Mouse (Mus musculus) midbrain, embryonic 13.5 days (tissue): Measurements from ENCODE around the gene Gm11011. TPM values are rescaled to one million over a fixed set of nuclear protein-coding genes. Genes with fewer than 3 reads are reported as not detected.

Experiments
- ATAC-seq: fragments of 200-750 bp; cut with Nextera tagmentation; 2 replicates; pipeline ENCODE4 v1.8.0; 2017; ENCODE audit warnings: mild to moderate bottlenecking, moderate TSS enrichment, moderate library complexity
- H3K27ac ChIP-seq: fragments of 300-500 bp; sonication (generic); 2 replicates; pipeline ENCODE4 v1.5.1; 2015; ENCODE audit warnings: inconsistent platforms, mild to moderate bottlenecking, moderate library complexity
- H3K27me3 ChIP-seq: fragments of 300-500 bp; sonication (generic); 2 replicates; pipeline ENCODE4 v1.6.1; 2015; ENCODE audit warnings: mild to moderate bottlenecking, inconsistent platforms
- H3K36me3 ChIP-seq: fragments of 300-500 bp; sonication (generic); 2 replicates; pipeline ENCODE4 v1.6.1; 2015; ENCODE audit warnings: mild to moderate bottlenecking, inconsistent platforms
- H3K4me1 ChIP-seq: fragments of 300-500 bp; sonication (generic); replicated peaks from 2 replicates; pipeline ENCODE4 v1.6.1; 2015; ENCODE audit warnings: inconsistent platforms
- H3K4me2 ChIP-seq: fragments of 300-500 bp; sonication (generic); replicated peaks from 2 replicates; pipeline ENCODE4 v1.6.1; 2015; ENCODE audit warnings: moderate library complexity, mild to moderate bottlenecking, inconsistent platforms
- H3K4me3 ChIP-seq: fragments of 300-500 bp; sonication (generic); replicated peaks from 2 replicates; pipeline ENCODE4 v1.5.1; 2015; ENCODE audit warnings: mild to moderate bottlenecking, inconsistent platforms
- H3K9ac ChIP-seq: fragments of 300-500 bp; sonication (generic); replicated peaks from 2 replicates; pipeline ENCODE4 v1.6.1; 2015; ENCODE audit warnings: mild to moderate bottlenecking, inconsistent platforms
- H3K9me3 ChIP-seq: fragments of 300-500 bp; sonication (generic); 2 replicates; pipeline ENCODE4 v1.6.1; 2016; ENCODE audit warnings: mild to moderate bottlenecking, inconsistent platforms
- WGBS: fragments of 180-500 bp; shearing (Covaris S2); methylation state at CpG from one replicate; pipeline ENCODE4 v1.1.7; 2015; 5-methylcytosine and 5-hydroxymethylcytosine counted together
- polyA plus RNA-seq: library from polyadenylated mRNA; unstranded; fragments of >200 nt; fragmentation: Nextera tagmentation; extraction: Ambion mirVana; gene quantifications from 2 replicates; pipeline ENCODE4 v1.2.1, GENCODE M21; 2015

Gene Gm11011
- polyA plus RNA-seq, 1 experiment from 2014 or later: not detected

- H3K27ac ChIP-seq: no peak overlapping the region
- H3K4me3 ChIP-seq: no peak overlapping the region
- H3K9ac ChIP-seq: no peak overlapping the region
- 80% methylated on average over 8 of the region's 8 CpGs for WGBS
- no peaks in the 10 kb centered on the region for H3K9me3 ChIP-seq
- H3K27me3 ChIP-seq: no peaks in the 10 kb centered on the region
- H3K4me1 ChIP-seq: peaks cover 8% of the 10 kb centered on the region
- H3K4me2 ChIP-seq: no peak overlapping the region
- no peaks in the 10 kb centered on the region for H3K36me3 ChIP-seq
- ATAC-seq: no peak
Observed at GRCm38 (mm10) chr2:169610882-169611281, 23.3 kb upstream of the Gm11011 start.

GRCm38 (mm10) chr2:169609956-169610355 lies 22.4 kb upstream of the Gm11011 start:
- Histone ChIP-seq H3K27ac (no peak overlapping the region), H3K4me3 (no peak overlapping the region), H3K4me1 (peaks cover 8% of the 10 kb centered on the region), H3K9me3 (no peaks in the 10 kb centered on the region), H3K27me3 (no peaks in the 10 kb centered on the region), H3K36me3 (no peaks in the 10 kb centered on the region), H3K9ac (no peak overlapping the region), H3K4me2 (no peak overlapping the region)
- ATAC-seq: no peak
- WGBS: 68% methylated on average over 13 of the region's 13 CpGs

GRCm38 (mm10) chr2:169607787-169608186 lies 20.2 kb upstream of the Gm11011 start:
- Histone ChIP-seq H3K27ac (no peak overlapping the region), H3K36me3 (no peaks in the 10 kb centered on the region), H3K9ac (no peak overlapping the region), H3K4me2 (no peak overlapping the region), H3K4me1 (peaks cover 8% of the 10 kb centered on the region), H3K27me3 (0 out of 2 replicates have a peak, but pooled peaks cover 2% of the 10 kb centered on the region), H3K4me3 (no peak overlapping the region), H3K9me3 (no peaks in the 10 kb centered on the region)
- 74% methylated on average over 2 of the region's 2 CpGs for WGBS
- no peak for ATAC-seq

GRCm38 (mm10) chr2:169606901-169607678 lies 19.5 kb upstream of the Gm11011 start:
- ATAC-seq: no peak
- peaks cover 7% of the 10 kb centered on the region for H3K4me1 ChIP-seq
- 0 out of 2 replicates have a peak, but pooled peaks cover 2% of the 10 kb centered on the region for H3K27me3 ChIP-seq
- H3K4me3 ChIP-seq: no peak overlapping the region
- 85% methylated on average over 13 of the region's 13 CpGs for WGBS
- H3K9ac ChIP-seq: no peak overlapping the region
- H3K36me3 ChIP-seq: no peaks in the 10 kb centered on the region
- H3K4me2 ChIP-seq: no peak overlapping the region
- no peaks in the 10 kb centered on the region for H3K9me3 ChIP-seq
- no peak overlapping the region for H3K27ac ChIP-seq

GRCm38 (mm10) chr2:169600163-169600562 lies 12.6 kb upstream of the Gm11011 start:
- ATAC-seq: no peak
- Histone ChIP-seq H3K4me3 (no peak overlapping the region), H3K4me1 (peaks cover 5% of the 10 kb centered on the region; the same call in 1 of the 2 replicates), H3K27ac (no peak overlapping the region), H3K27me3 (0 out of 2 replicates have a peak, but pooled peaks cover 2% of the 10 kb centered on the region), H3K4me2 (no peak overlapping the region), H3K9me3 (no peaks in the 10 kb centered on the region), H3K36me3 (no peaks in the 10 kb centered on the region), H3K9ac (no peak overlapping the region)
- 78% methylated on average over 6 of the region's 6 CpGs for WGBS

- 89% methylated on average over 4 of the region's 4 CpGs for WGBS
- no peaks in the 10 kb centered on the region for H3K36me3 ChIP-seq
- H3K27me3 ChIP-seq: 0 out of 2 replicates have a peak, but pooled peaks cover 2% of the 10 kb centered on the region
- H3K4me3 ChIP-seq: no peak overlapping the region
- H3K9ac ChIP-seq: no peak overlapping the region
- no peak for ATAC-seq
- H3K4me2 ChIP-seq: no peak overlapping the region
- no peak overlapping the region for H3K27ac ChIP-seq
- H3K4me1 ChIP-seq: peaks cover 5% of the 10 kb centered on the region; the same call in 1 of the 2 replicates
- no peaks in the 10 kb centered on the region for H3K9me3 ChIP-seq
Observed at GRCm38 (mm10) chr2:169599591-169599990, 12.0 kb upstream of the Gm11011 start.

- Histone ChIP-seq H3K9ac (no peak overlapping the region), H3K4me1 (peaks cover 5% of the 10 kb centered on the region; the same call in 1 of the 2 replicates), H3K4me3 (no peak overlapping the region), H3K27me3 (no peaks in the 10 kb centered on the region), H3K4me2 (no peak overlapping the region), H3K27ac (no peak overlapping the region), H3K9me3 (no peaks in the 10 kb centered on the region), H3K36me3 (no peaks in the 10 kb centered on the region)
- 79% methylated on average over 8 of the region's 8 CpGs for WGBS
- ATAC-seq: no peak
Observed at GRCm38 (mm10) chr2:169597971-169598370, 10.4 kb upstream of the Gm11011 start.

GRCm38 (mm10) chr2:169597357-169597756 lies 9.8 kb upstream of the Gm11011 start:
- H3K4me3 ChIP-seq: no peak overlapping the region
- no peak overlapping the region for H3K9ac ChIP-seq

GRCm38 (mm10) chr2:169593742-169594141 lies 6.2 kb upstream of the Gm11011 start:
- Histone ChIP-seq H3K27ac (no peak overlapping the region), H3K9ac (no peak overlapping the region), H3K4me3 (no peak overlapping the region), H3K27me3 (no peaks in the 10 kb centered on the region), H3K9me3 (no peaks in the 10 kb centered on the region), H3K36me3 (no peaks in the 10 kb centered on the region), H3K4me2 (no peak overlapping the region), H3K4me1 (peaks cover 5% of the 10 kb centered on the region; the same call in 1 of the 2 replicates)
- no peak for ATAC-seq
- 65% methylated on average over 3 of the region's 3 CpGs for WGBS

More at GRCm38 (mm10) chr2:169597357-169597756, 9.8 kb upstream of the Gm11011 start:
- Histone ChIP-seq H3K9me3 (no peaks in the 10 kb centered on the region), H3K36me3 (no peaks in the 10 kb centered on the region), H3K4me2 (no peak overlapping the region), H3K4me1 (peaks cover 5% of the 10 kb centered on the region; the same call in 1 of the 2 replicates), H3K27ac (no peak overlapping the region), H3K27me3 (no peaks in the 10 kb centered on the region)
- no peak for ATAC-seq
- 35% methylated on average over 6 of the region's 6 CpGs for WGBS

GRCm38 (mm10) chr2:169590412-169590811 lies 2.9 kb upstream of the Gm11011 start:
- no peaks in the 10 kb centered on the region for H3K9me3 ChIP-seq
- H3K27ac ChIP-seq: no peak overlapping the region
- H3K27me3 ChIP-seq: no peaks in the 10 kb centered on the region
- peaks cover 4% of the 10 kb centered on the region; the same call in 1 of the 2 replicates for H3K4me1 ChIP-seq
- no peak overlapping the region for H3K4me2 ChIP-seq
- 71% methylated on average over 8 of the region's 8 CpGs for WGBS
- H3K9ac ChIP-seq: no peak overlapping the region
- no peak for ATAC-seq
- no peak overlapping the region for H3K4me3 ChIP-seq
- no peaks in the 10 kb centered on the region for H3K36me3 ChIP-seq

GRCm38 (mm10) chr2:169589697-169590096 lies 2.2 kb upstream of the Gm11011 start:
- Histone ChIP-seq H3K4me1 (peaks cover 11% of the 10 kb centered on the region), H3K4me3 (no peak overlapping the region), H3K27me3 (no peaks in the 10 kb centered on the region), H3K36me3 (no peaks in the 10 kb centered on the region), H3K27ac (no peak overlapping the region), H3K9ac (no peak overlapping the region), H3K9me3 (no peaks in the 10 kb centered on the region), H3K4me2 (no peak overlapping the region)
- ATAC-seq: no peak
- WGBS: 92% methylated on average over 10 of the region's 10 CpGs

GRCm38 (mm10) chr2:169586688-169587087 lies 857 bp downstream of the Gm11011 start:
- H3K9me3 ChIP-seq: no peaks in the 10 kb centered on the region
- no peak for ATAC-seq
- no peak overlapping the region for H3K4me3 ChIP-seq
- H3K9ac ChIP-seq: no peak overlapping the region
- peaks cover 17% of the 10 kb centered on the region for H3K4me1 ChIP-seq
- no peaks in the 10 kb centered on the region for H3K27me3 ChIP-seq
- 84% methylated on average over 3 of the region's 3 CpGs for WGBS
- H3K36me3 ChIP-seq: no peaks in the 10 kb centered on the region
- H3K4me2 ChIP-seq: no peak overlapping the region
- H3K27ac ChIP-seq: no peak overlapping the region
